Mouse (Mus musculus) hematopoietic stem cell, adult 5-6 weeks (primary cell): ENCODE measurements around the gene Tbxa2r. TPM values are rescaled to one million over a fixed set of nuclear protein-coding genes. Genes with fewer than 3 reads are reported as not detected.

Experiments
- ATAC-seq, 2 experiments: fragments of 125-278 bp in 1 of 2; replicated peaks in 1 of 2; 2 replicates each; pipeline ENCODE4 v1.8.0; 2016 to 2017; ENCODE audit warnings: inconsistent platforms in 2 of 2, mild to moderate bottlenecking in 2 of 2, moderate number of reproducible peaks in 2 of 2, low read depth in 1 of 2, moderate TSS enrichment in 1 of 2; ENCODE audit not compliant: low FRiP score in 2 of 2, poor library complexity in 2 of 2, severe bottlenecking in 2 of 2, insufficient read depth in 1 of 2, low TSS enrichment in 1 of 2
- total RNA-seq: library from RNA; stranded (forward); fragments of 172-1452, 232-1000 nt; gene quantifications from 2 replicates; pipeline ENCODE4 v1.2.3, GENCODE M21; 2017

The Tbxa2r gene
- total RNA-seq, 1 experiment from 2014 or later: 3.0 TPM

DNA sequence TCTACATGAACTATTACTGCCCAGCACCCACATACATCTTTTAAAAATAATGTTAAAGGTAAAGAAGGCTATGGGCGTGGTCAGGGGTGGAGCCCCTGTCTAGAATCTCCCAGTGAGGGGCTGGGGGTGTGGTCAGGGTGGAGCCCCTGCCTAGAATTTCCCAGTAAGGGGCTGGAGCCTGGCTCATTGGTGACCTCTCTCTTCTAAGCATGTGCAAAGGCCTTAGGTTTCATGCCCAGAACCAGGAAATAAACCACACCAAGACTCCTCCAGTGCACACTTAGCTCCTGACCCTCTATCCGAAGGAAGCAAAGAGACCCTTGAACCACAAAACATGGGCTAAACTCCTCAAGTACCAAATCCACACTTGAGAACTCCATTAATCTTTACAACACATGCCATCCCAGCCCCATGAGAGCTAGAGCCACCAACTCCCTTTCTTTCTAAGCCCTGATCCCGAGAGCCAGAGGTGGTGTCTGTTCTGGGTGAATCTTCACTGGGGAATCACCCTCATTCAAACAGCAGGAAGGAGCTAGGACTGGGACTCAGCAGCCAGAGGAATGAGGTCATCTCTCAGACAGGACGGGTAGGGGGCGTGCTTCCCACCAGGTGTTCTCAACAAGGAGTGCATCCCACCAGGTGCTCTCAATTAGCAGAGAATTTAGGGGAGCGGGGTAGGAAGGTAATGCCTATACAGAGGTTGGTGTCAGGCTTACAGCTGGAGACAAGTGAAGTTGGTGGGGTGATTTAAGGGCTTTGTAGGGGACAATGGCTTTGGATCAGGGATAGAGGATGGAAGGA is 48.2 kb downstream of the Tbxa2r start:
- no peak for ATAC-seq

- ATAC-seq: no peak
Measured at GRCm38 (mm10) chr10:81377362-81377664, 48.8 kb downstream of the Tbxa2r start.

- ATAC-seq: no peak
Measured at GRCm38 (mm10) chr10:81377793-81378552, 49.4 kb downstream of the Tbxa2r start, which contains the start of gene Fzr1. Gene Fzr1 (minus strand): TSS chr10:81378516.

DNA sequence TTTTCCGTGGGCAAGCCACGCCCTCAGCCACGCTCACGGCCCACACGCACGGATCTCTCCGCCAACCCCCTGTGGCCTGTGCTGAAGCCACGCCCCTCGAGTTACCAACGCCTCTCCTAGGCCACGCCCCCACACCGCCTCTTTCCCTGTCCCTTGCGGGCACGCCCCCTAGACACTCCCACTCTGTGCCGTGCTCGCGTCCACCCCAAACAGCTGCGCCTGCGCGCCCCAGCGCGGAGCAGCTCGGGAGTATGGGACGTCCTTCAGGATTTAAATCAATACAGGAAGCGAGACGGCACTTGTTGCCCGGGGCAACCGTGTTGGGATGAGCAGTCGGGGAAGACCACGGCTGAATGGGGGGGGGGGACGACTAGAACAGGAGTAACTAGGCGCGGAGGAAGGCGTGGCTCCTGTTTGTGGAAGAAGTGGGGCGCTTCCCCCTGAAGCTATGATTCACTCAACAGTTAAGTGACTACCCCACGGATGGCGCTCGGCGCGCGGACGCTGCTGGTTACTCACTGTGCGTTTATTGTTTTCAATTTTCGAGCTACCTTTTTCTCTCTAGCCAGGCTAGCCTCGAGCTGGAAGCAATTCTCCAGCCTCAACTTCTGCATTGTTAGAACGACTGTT is 50.1 kb downstream of the Tbxa2r start:
- peak; percentile 80 to 89 for ATAC-seq

DNA sequence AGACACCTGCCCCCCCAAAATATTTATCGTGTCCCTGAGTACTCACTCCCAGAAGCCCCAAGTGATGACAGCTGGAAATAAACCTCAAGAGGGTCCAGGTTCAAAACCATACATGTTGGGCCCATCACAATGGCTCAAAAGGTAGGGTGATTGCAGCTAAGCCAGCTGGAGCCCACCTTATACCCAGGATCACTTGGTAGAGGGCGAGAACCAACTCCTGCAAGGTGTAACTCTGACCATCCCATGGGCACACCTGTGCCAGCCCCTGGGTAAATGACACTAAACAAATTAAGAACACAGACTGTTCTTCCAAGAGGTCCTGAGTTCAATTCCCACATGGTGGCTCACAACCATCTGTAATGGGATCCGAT is 50.6 kb downstream of the Tbxa2r start:
- ATAC-seq: no peak

DNA sequence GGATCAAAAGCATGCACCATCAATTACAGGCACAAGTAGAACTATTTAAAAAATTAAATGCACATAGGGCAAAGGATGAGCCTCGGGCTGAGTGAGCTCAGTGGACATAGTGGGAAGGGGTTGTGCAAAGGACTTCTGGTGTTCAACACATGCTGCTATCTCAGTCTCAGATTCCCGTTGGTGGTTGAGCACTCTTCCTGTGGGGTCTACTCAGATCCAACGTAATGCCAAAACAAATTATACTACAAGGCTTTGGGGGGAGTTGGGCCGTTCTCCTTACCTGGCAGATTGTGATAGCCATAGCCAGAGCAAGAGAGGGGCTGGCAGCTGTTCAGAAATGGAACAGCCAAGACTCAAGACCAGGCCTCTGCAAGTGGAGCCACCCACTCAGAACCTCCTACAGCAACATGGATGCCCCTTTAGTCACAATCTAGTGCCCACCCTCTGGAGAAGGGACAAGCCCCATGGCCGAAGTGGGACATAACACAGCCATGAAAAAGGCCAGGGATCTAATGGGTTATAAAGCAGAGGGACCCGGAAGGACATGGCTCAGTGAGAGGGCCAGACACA is 51.4 kb downstream of the Tbxa2r start:
- ATAC-seq: no peak

- ATAC-seq: peak; percentile 37 to 45
Measured at GRCm38 (mm10) chr10:81382039-81382438, 53.5 kb downstream of the Tbxa2r start.

- peak; percentile 74 to 76 for ATAC-seq
Measured at GRCm38 (mm10) chr10:81383802-81384604, 55.5 kb downstream of the Tbxa2r start, which contains the start of the genes Dohh and Gm48551. Gene Dohh (plus strand): TSS chr10:81384428. Gene Gm48551 (plus strand): TSS chr10:81384466.

GRCm38 (mm10) chr10:81384605-81384982 is 56.1 kb downstream of the Tbxa2r start:
- ATAC-seq: peak in 1 of 2 experiments; percentile 0; a peak in 1 of 4 replicates

Other genes starting within 250 kb of the Tbxa2r start
- gene Creb3l3, start 229.9 kb upstream of the Tbxa2r start, total RNA-seq: 1.4 TPM in 1 of 2 replicates, not detected in the other
- 29.8 and 55.8 TPM in 2 replicates for gene Map2k2, start 222.8 kb upstream of the Tbxa2r start, total RNA-seq
- gene Zbtb7a, start 193.5 kb upstream of the Tbxa2r start, total RNA-seq: 7.4 and 13.0 TPM in 2 replicates
- 7.3 and 8.7 TPM in 2 replicates for gene Pias4, start 160.8 kb upstream of the Tbxa2r start, total RNA-seq
- 1,714 and 1,773 TPM in 2 replicates for gene Eef2, start 152.1 kb upstream of the Tbxa2r start, total RNA-seq
- 29.9 and 30.6 TPM in 2 replicates for gene Dapk3, start 145.7 kb upstream of the Tbxa2r start, total RNA-seq
- not detected in 2 replicates for gene 4930442H23Rik, start 144.9 kb upstream of the Tbxa2r start, total RNA-seq
- gene Nmrk2, start 126.7 kb upstream of the Tbxa2r start, total RNA-seq: not detected in 2 replicates
- not detected in 2 replicates for gene Atcay, start 97.9 kb upstream of the Tbxa2r start, total RNA-seq
- 0.65 and 6.8 TPM in 2 replicates for gene Zfr2, start 95.6 kb upstream of the Tbxa2r start, total RNA-seq
- gene Matk, start 75.8 kb upstream of the Tbxa2r start, total RNA-seq: 27.9 and 30.8 TPM in 2 replicates
- 125 and 132 TPM in 2 replicates for gene Mrpl54, start 61.8 kb upstream of the Tbxa2r start, total RNA-seq
- gene Apba3, start 61.8 kb upstream of the Tbxa2r start, total RNA-seq: 10.5 and 21.6 TPM in 2 replicates
- 4.6 and 10.4 TPM in 2 replicates for gene Tjp3, start 37.1 kb upstream of the Tbxa2r start, total RNA-seq
- 48.8 and 67.1 TPM in 2 replicates for gene Pip5k1c, start 35.8 kb upstream of the Tbxa2r start, total RNA-seq
- gene Cactin, start 7.6 kb upstream of the Tbxa2r start, total RNA-seq: 25.7 and 33.1 TPM in 2 replicates
- 0.10 and 0.56 TPM in 2 replicates for gene Gipc3, start 14.5 kb downstream of the Tbxa2r start, total RNA-seq
- 25.6 and 37.4 TPM in 2 replicates for gene Hmg20b, start 21.7 kb downstream of the Tbxa2r start, total RNA-seq
- gene Mfsd12, start 28.8 kb downstream of the Tbxa2r start, total RNA-seq: 10.4 and 16.9 TPM in 2 replicates
- gene 4930404N11Rik, start 37.1 kb downstream of the Tbxa2r start, total RNA-seq: 1.1 and 3.3 TPM in 2 replicates
- 11.6 and 17.2 TPM in 2 replicates for gene Fzr1, start 49.8 kb downstream of the Tbxa2r start, total RNA-seq
- gene Dohh, start 55.7 kb downstream of the Tbxa2r start, total RNA-seq: 13.2 and 15.3 TPM in 2 replicates
- 6.9 TPM in 1 of 2 replicates, not detected in the other for gene Gm48551, start 55.7 kb downstream of the Tbxa2r start, total RNA-seq
- gene Gm48552, start 60.3 kb downstream of the Tbxa2r start, total RNA-seq: not detected in 2 replicates
- gene Smim24, start 64.3 kb downstream of the Tbxa2r start, total RNA-seq: 17.4 and 20.4 TPM in 2 replicates
- gene Nfic, start 126.9 kb downstream of the Tbxa2r start, total RNA-seq: 10.8 and 12.1 TPM in 2 replicates
- 0.60 TPM in 1 of 2 replicates, not detected in the other for gene Celf5, start 154.0 kb downstream of the Tbxa2r start, total RNA-seq
- 39.1 and 41.4 TPM in 2 replicates for gene Ncln, start 167.7 kb downstream of the Tbxa2r start, total RNA-seq
- gene S1pr4, start 171.4 kb downstream of the Tbxa2r start, total RNA-seq: 14.0 and 21.4 TPM in 2 replicates
- 25.3 and 40.2 TPM in 2 replicates for gene Gna15, start 195.5 kb downstream of the Tbxa2r start, total RNA-seq
- 5.6 and 5.8 TPM in 2 replicates for gene Gna11, start 216.5 kb downstream of the Tbxa2r start, total RNA-seq
- 204 and 238 TPM in 2 replicates for gene Aes, start 230.8 kb downstream of the Tbxa2r start, total RNA-seq
- gene Tle2, start 245.8 kb downstream of the Tbxa2r start, total RNA-seq: 11.2 and 11.8 TPM in 2 replicates